Mouse (Mus musculus) B cell, adult (primary cell): ENCODE results near the gene Zfp384. TPM values are rescaled to one million over a fixed set of nuclear protein-coding genes. Genes with fewer than 3 reads are reported as not detected.

Experiments used
- total RNA-seq: library from RNA; stranded (reverse); gene quantifications from 4 replicates; pipeline ENCODE4 v1.2.4, GENCODE M21; 2023; ENCODE audit not compliant: inconsistent age

Gene Zfp384
- 93.2 to 96.8 TPM (median 95.4 TPM) in 4 replicates for total RNA-seq

GRCm38 (mm10) chr6:125009129-125009180, at the start of gene Zfp384:
TSS of gene Zfp384 (plus strand) at chr6:125009145.

GRCm38 (mm10) chr6:124965088-124965719, 43.7 kb upstream of the Zfp384 start, which contains the start of gene Cops7a:
TSS of gene Cops7a (minus strand) at chr6:124965538.

DNA sequence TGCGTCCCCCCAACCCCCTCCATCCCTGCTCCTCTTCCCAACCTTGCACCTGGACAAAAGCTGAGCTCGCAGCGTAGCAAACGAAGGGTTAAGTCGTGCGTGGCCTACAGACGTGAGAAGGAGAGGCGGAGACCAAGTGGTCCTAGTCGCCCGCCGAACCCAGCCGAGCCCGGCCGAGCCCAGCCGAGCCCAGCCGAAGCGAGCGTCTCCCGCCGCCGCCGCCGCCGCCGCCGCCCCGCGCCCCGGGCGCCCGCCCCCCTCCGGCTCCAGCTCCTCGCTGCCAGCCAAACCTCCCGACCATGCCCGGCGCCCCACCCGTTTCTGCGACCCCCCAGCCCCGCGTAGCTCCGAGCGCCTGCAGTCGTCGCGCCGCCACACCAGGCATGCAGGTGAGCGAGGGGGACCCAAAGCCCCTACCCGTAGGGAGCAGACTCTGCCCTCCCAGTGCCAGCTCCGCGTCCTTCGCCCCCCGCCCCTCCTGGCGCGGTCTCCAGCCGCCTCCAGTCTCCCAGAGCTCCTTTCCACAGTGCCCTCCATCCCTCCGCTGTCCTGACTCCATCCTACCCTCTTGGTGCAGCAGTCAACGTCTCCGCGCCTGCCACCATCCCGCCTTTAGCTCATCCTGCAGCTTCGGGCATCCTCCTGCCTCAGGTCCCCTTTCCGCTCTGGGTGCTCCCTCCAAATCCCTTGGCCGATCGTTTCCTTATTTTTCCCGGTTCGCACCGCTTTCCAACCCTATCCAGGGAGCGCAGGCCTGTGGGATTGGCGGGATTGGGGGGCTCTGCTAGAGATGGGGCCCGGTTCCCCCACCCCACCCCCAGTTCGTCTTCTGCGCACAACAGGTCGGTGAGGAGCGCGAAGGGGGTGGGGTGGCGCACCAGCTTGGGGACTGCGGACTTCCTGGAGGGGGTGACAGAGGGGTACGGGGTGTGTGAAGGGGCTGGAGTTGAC, 12.1 kb upstream of the Zfp384 start, which contains the start of gene Pianp:
TSS of gene Pianp (plus strand) at position 144 of the 951 bp plus-strand sequence.

DNA sequence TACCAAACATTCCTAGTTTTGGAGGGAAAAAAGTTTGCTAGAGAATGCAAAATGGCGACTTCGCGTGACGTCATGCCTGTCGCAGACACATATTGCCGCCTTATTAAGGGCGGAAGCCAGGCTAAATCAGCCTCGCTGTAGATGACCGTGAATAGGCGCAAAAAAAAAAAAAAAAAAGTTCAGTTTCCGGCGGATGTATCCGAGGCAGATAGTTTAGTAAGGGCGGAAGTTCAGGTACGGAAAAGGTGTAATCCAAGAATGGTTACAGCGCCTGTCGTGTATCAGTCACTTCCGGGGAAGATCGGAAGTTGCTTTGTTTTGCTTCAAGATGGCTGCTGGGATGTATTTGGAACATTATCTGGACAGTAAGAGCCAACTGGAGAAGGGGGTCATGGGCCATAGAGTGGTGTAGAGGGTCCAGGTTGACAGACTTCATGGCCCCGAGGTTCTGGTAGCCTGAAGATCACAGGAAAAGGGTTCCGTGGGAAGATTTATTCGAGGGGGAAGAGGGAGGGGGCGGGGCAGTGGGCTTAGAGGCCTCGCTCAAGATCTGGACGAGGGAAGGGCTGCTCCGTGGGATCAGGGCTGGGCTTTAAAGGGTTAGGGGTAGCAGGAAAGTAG, 30.7 kb downstream of the Zfp384 start, which contains the start of gene Ing4:
TSS of gene Ing4 (plus strand) at position 228 of the 621 bp plus-strand sequence.

DNA sequence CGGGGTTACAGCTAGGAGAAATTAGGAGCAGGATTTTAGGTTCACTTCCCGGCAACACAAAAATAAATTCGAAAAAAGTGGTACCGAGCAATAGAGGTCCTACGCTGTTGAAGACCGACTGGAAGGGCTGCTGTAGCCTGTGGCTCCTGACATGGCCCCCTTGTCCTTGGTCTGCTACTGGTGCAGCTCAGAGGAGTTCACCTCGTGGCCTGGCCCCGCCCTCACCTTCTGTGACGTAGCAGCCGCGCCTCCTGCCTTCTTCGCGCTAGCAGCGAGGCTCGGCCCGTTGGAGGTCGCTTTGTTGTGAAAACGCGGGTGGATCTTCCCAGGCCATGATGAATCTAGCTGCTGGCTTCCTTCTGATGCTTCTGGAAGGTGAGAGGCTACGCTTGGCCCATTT, 40.7 kb downstream of the Zfp384 start, which contains the start of gene Acrbp:
TSS of gene Acrbp (plus strand) at position 12 of the 400 bp plus-strand sequence.

DNA sequence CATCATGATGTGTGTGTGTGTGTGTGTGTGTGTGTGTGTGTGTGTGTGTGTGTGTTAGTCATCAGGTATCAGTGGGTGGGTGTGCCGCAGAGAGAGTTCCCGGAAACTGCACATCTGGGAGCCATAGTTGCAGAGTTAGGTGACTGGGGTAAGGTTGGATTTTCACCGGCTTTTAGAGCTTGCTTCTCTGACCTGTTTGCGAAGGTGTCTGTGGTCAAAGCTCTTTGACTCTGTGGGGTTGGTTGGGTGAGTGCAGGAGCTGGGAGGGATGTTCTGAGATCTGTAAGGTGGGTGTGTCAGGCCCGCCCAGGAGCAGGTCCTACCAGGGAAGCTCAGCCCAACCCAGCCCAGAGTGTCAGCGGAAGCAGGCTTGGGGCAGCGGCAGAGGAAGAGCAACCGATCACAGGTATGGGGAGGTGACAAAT, 58.6 kb downstream of the Zfp384 start, which contains the start of gene Lpar5:
TSS of gene Lpar5 (plus strand) at position 350 of the 425 bp plus-strand sequence.

Other genes starting within 250 kb of the Zfp384 start
- 3.9 to 7.0 TPM (median 6.0 TPM) in 4 replicates for gene Eno2, start 239.5 kb upstream of the Zfp384 start, total RNA-seq
- 3.5 to 4.3 TPM (median 3.9 TPM) in 4 replicates for gene Lrrc23, start 229.4 kb upstream of the Zfp384 start, total RNA-seq
- 4.3 to 8.0 TPM (median 5.3 TPM) in 4 replicates for gene Spsb2, start 200.5 kb upstream of the Zfp384 start, total RNA-seq
- 53.5 to 62.9 TPM (median 57.4 TPM) in 4 replicates for gene Tpi1, start 194.8 kb upstream of the Zfp384 start, total RNA-seq
- 67.6 to 86.7 TPM (median 79.3 TPM) in 4 replicates for gene Usp5, start 179.7 kb upstream of the Zfp384 start, total RNA-seq
- 2.7 to 6.3 TPM (median 4.4 TPM) in 4 replicates for gene Cdca3, start 179.6 kb upstream of the Zfp384 start, total RNA-seq
- gene Gnb3, start 168.9 kb upstream of the Zfp384 start, total RNA-seq = 0.29 to 0.30 TPM in 2 of 4 replicates, not detected in the others
- 0.19 to 0.51 TPM in 2 of 4 replicates, not detected in the others for gene P3h3, start 151.4 kb upstream of the Zfp384 start, total RNA-seq
- 0.51 to 0.99 TPM (median 0.79 TPM) in 4 replicates for gene Gpr162, start 145.2 kb upstream of the Zfp384 start, total RNA-seq
- 0.35 to 0.93 TPM (median 0.60 TPM) in 4 replicates for gene Cd4, start 120.9 kb upstream of the Zfp384 start, total RNA-seq
- gene Lag3, start 97.4 kb upstream of the Zfp384 start, total RNA-seq = 0.26 to 0.69 TPM (median 0.48 TPM) in 4 replicates
- 42.1 to 57.3 TPM (median 46.3 TPM) in 4 replicates for gene Ptms, start 89.0 kb upstream of the Zfp384 start, total RNA-seq
- 97.3 to 112 TPM (median 105 TPM) in 4 replicates for gene Mlf2, start 77.8 kb upstream of the Zfp384 start, total RNA-seq
- gene Cops7a, start 43.6 kb upstream of the Zfp384 start, total RNA-seq = 51.9 to 60.4 TPM (median 54.0 TPM) in 4 replicates
- gene Pianp, start 12.5 kb upstream of the Zfp384 start, total RNA-seq = 0.22 to 0.58 TPM (median 0.24 TPM) in 3 of 4 replicates, not detected in the other
- 78.0 to 92.0 TPM (median 85.9 TPM) in 4 replicates for gene Ing4, start 30.6 kb downstream of the Zfp384 start, total RNA-seq
- gene Acrbp, start 40.5 kb downstream of the Zfp384 start, total RNA-seq = 11.9 to 20.6 TPM (median 13.3 TPM) in 4 replicates
- 11.6 to 15.7 TPM (median 14.9 TPM) in 4 replicates for gene Lpar5, start 58.8 kb downstream of the Zfp384 start, total RNA-seq
- gene Chd4, start 86.8 kb downstream of the Zfp384 start, total RNA-seq = 343 to 381 TPM (median 359 TPM) in 4 replicates
- gene Nop2, start 122.8 kb downstream of the Zfp384 start, total RNA-seq = 38.6 to 47.8 TPM (median 40.7 TPM) in 4 replicates
- 34.0 to 42.8 TPM (median 41.9 TPM) in 4 replicates for gene Iffo1, start 136.1 kb downstream of the Zfp384 start, total RNA-seq
- 423 to 488 TPM (median 460 TPM) in 4 replicates for gene Gapdh, start 157.3 kb downstream of the Zfp384 start, total RNA-seq
- gene Ncapd2, start 182.6 kb downstream of the Zfp384 start, total RNA-seq = 44.6 to 67.4 TPM (median 48.7 TPM) in 4 replicates
- gene Mrpl51, start 182.7 kb downstream of the Zfp384 start, total RNA-seq = 30.5 to 36.3 TPM (median 35.7 TPM) in 4 replicates
- 55.4 to 67.5 TPM (median 62.8 TPM) in 4 replicates for gene Vamp1, start 206.4 kb downstream of the Zfp384 start, total RNA-seq
- 26.8 to 27.9 TPM (median 27.3 TPM) in 4 replicates for gene Tapbpl, start 222.7 kb downstream of the Zfp384 start, total RNA-seq
- gene Cd27, start 227.9 kb downstream of the Zfp384 start, total RNA-seq = 0.51 to 3.1 TPM (median 1.2 TPM) in 4 replicates